Mouse (Mus musculus) heart, postnatal 25 days (tissue): ENCODE data around the gene Aunip. TPM values are rescaled to one million over a fixed set of nuclear protein-coding genes. Genes with fewer than 3 reads are reported as not detected.
A peak's percentile ranks its signal among the peaks of the same experiment; 100 is the strongest.

Source experiments
- DNase-seq: peaks from one replicate; pipeline ENCODE4 v3.0.0; 2022; ENCODE audit warnings: low spot score
- intact Hi-C: fragments of 180-260 bp; cut with DNase I; formaldehyde crosslinking; loops from one replicate; pipeline ENCODE4 v1.15.1; 2025
- total RNA-seq, 2 experiments: library from RNA; stranded (reverse); gene quantifications; 2 replicates each; pipeline ENCODE4 v1.2.3; 2021

Aunip gene
- total RNA-seq = under 1 TPM; 0.34 to 0.47 TPM

DNA sequence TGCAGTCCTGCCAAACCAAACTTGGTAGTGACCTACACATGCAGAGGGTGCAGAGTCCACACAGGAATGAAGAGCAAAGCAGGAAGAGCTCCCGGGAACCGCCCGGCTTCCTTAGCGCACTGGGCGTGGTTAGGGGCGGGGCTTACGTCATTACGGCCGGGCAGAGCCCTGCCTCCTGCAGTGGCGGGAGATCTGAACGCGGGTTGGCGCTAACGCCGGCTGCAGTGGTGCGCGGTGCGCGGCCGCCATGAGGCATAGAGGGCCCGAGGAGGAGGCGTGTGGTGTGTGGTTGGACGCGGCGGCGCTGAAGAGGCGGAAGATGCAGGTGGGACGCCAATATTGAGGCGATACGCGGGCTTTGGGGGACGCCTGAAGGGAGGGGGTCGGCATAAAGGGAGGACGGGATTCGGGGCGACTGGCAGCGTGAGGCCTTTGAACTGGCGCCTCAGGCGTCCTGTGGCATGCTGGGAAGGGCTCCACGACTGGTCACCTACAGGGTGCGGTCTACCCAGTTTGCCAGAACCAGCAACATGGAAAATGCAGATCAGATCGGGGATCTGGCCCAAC lies at the start of gene Aunip:
Gene Aunip (plus strand): TSS at position 155 of the 567 bp plus-strand sequence.
- intact Hi-C loops = no loop called here

DNA sequence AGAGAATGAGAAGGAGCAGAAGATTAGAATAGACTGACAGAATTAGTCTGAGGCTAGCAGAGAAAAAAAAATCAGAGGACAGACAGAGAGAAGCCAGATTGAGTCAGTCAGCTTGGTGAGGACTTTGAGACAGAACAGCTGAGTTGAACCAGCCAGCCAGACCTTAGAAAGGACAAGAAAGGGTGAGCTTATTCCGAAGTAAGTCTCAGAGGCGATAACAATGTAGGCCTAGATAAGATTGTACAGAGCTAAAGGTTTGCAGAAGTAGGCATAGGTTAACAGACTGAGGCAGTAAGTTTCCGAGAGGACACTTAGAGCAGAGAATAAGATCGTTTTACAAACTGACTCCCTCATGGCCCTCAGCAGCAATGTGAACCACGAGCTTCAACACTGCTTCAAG lies 49.5 kb upstream of the Aunip start:
- DNase-seq = no peak
- intact Hi-C loops = no loop called here

More for the DNA sequence above, at the start of gene Aunip:
- peak; percentile 72 for DNase-seq

DNA sequence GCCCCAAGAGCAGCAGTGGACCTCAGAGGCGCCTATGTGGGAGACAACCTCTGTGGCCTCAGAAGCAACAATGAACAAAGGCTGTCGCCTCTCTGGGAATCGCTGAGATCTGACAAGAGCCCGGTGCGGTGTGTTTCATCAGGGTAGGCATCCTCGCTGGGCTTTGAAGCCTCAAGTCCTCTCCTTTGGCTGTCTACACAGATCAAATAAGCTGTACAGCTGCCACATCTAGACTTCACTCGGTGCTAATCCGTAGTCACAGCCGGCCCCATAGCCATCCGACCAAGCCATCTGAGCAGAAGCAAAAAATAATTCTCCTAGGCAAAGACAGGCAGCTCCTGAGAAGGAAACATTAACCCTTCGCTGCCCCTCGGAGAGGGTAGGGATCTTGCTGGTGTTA lies 45.0 kb upstream of the Aunip start:
- intact Hi-C loops = no loop called here

DNA sequence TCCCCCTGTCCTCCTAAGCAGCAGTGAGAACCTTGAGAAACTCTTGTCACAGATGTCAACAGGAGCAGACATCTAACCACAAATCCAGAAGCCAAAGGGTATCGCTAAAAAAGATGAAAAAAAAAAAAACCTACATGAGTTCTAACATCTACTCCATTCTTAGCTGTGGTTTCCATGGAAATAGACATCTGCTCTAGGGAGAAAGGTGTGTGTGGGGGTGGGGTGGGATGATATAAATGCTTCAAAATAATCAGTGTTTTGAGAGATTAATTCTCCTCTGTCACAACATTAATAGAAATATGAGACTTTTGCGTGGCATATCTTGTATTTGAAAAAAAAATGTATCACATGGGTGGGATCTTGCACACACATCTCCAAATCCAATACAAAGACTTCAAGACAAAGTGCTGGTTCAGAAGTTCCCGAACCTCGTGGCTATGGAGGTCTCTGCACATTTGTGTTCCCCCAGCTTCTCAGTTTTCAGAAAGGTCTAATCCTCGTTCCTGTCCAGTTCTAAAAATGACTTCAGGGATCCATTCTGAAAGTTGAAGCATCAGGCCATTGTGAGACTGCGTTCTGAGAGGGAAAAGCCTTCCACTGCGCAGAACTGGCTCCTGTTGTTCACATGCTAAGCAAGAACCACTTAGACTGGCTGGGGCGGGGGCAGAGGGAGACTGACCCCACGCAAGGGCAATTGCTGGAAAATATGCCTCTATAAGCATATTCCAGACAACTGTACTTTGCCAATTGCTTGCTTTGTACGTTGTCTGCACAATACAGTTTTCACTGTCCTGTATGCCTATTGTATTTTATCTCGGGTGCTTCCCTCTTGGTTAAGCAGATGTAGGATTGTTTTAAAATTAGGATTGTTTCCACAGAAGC lies 44.2 kb upstream of the Aunip start:
- no peak for DNase-seq
- intact Hi-C loops = no loop called here

More for the DNA sequence above, 45.0 kb upstream of the Aunip start:
- no peak for DNase-seq

DNA sequence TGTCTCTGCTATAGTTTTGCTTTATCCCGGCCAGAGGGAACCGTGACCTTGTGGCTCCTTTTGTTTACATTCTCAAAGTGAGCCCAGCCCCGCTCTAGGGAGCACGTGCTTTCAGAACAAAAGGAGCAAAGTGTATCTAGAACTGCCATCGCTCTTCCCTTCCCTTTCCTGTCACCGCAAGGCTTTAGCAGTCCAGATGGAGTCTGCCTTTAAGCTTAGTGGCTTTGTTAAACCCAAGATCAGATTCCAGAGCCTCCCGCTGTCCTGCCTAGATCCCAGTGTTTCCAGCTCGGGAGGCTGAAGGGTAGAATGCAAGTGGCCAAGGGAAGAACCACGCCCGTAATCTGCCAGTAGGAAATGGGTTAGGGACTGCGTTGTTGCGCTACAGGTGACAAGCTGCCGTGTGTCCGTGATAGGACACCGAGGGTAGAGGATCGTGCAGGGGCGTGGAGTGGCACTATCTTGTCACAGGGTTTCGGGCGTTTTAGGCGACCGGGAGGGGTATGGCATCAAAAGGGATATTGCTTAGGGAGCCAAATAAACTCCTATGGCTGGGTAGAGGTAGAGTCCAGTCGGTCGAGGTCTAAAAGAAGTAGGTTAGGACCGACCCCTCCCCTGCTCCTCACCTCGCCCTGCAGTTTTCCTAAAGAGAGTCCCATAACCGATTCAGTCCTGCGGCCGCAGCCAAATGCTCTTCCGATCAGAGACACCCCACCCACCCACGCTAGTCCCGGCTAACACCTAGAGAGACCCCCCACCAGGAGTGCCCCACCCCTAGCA lies 43.2 kb upstream of the Aunip start:
- intact Hi-C loops = loop anchor here (2.0 kb wide), 1 partner anchor 71 kb away; the partner anchor contains the start of gene Pafah2
- DNase-seq = peak; percentile 11

DNA sequence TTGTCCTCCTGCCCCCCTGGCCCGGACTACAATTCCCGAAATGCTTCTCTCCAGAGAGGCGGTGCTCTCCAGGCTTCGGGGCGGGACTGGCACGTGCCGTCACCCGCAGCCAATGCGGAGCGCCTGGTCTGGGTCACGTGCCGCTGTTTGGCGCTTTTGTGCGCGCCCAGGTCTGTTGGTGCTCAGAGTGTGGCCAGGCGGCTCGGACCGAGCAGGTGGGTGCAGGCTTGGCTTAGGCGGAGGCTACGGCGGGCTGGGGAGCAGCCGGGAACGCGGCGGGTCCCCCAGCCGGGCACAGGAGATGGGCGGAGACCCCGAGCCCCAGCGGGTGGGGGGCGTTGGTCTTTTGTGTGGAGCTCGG lies 42.6 kb upstream of the Aunip start, which contains the start of gene Stmn1:
Gene Stmn1 (plus strand): TSS at position 106 of the 361 bp plus-strand sequence.
- peak; percentile 89 for DNase-seq
- intact Hi-C loops = loop anchor here (2.0 kb wide), 1 partner anchor 71 kb away; the partner anchor contains the start of gene Pafah2

DNA sequence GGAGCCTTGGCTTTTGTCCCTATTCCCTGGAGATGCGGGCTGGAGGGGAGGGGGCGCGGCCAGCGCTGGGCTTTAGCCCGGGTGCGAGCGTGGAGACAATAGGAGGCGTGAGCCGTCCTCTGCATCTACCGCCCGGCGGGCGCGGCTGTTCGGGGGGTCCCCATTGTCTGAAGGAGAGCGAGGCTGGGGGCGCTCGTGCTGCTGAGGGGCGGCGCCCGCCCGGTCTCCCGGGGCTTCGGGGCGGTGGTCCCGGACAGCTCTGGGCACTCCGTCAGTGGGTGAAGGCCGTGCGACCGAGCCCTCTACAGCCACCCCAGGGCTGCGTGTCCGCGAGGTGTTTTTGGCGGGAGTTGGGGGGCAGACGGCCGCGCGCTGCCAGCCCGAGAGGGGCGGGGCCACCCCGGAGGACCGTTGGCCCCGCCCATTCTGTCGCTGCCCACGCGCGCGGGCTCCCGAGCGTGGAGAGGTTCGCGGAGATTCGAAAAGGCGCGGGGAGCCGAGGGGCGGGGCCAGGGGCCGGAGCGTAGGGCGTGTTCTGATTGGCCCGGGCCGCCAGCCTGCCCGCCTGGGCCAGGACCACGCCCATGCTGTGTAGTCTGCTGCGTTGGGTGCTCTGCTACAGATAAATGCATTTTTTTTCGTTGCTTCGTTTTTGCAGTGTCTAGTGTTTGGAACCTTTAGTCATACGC lies 42.1 kb upstream of the Aunip start:
- intact Hi-C loops = loop anchor here (2.0 kb wide), 1 partner anchor 72 kb away; the partner anchor contains the start of gene Pafah2
- DNase-seq = peak; percentile 83

DNA sequence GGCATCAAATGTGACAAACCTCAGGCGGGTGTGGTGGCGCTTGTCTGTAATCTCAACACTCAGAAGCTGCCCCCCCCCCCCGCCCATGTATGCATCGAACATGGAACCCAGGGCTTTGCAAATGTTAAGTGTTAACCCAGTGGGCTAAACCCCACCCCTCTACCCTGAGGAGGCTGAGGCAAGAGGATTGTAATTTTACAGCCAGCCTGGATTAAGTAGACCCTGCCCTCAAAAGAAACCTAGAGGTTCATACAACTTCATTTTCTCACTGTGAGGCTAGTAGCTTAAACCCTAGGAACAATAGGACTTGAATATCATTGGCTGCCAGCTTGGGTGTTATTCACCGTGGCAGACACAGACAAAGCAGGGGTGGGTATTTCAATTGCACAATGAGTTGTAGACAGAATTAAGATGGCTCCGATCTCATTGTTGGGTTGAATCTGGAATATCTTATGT lies 41.4 kb upstream of the Aunip start:
- intact Hi-C loops = loop anchor here (2.0 kb wide), 1 partner anchor 73 kb away; the partner anchor contains the start of gene Pafah2
- DNase-seq = no peak

DNA sequence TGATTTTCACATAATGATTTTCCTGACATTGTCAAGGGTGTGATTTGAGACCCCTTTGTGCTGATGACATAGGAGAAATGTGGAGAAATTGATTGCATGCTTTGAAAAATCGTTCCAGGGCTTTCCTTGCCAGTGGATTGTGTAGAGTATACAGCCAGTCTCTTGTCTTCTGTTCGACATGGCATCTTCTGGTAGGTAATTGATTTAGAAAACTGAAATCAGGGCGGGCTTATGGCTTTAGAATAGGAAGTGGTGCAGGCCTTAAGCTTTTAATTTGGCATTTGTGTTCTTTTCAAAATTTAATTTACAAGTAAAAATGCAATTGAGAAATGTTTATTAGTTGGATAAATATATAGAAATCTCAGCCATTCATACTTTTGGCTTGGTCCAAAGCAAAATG lies 40.8 kb upstream of the Aunip start:
- intact Hi-C loops = loop anchor here (2.0 to 10.0 kb wide), 2 partner anchors 73 to 225 kb away; partner anchors contain the start of genes E130218I03Rik, Gm30191, Pafah2 and Zfp593
- no peak for DNase-seq

DNA sequence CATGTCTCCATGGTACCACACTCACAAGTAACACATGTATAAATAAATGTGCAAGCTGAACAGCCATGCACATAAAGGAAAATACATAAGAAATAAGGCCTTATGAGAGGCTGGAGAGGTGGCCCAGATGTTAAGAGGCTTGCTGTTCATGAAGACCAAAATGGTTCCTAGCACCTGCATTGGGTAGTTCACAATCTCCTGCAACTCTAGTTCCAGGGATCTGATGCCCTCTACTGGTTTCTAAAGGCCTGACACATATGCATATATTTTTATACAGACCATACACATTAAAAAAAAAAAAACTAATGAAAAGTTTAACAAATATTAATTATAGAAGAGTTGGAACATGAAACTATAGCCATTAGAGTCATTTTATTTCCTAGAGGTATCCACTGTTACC lies 39.3 kb upstream of the Aunip start:
- no peak for DNase-seq
- intact Hi-C loops = loop anchor here (10.0 kb wide), 1 partner anchor 227 kb away; the partner anchor contains the start of genes E130218I03Rik, Gm30191 and Zfp593

DNA sequence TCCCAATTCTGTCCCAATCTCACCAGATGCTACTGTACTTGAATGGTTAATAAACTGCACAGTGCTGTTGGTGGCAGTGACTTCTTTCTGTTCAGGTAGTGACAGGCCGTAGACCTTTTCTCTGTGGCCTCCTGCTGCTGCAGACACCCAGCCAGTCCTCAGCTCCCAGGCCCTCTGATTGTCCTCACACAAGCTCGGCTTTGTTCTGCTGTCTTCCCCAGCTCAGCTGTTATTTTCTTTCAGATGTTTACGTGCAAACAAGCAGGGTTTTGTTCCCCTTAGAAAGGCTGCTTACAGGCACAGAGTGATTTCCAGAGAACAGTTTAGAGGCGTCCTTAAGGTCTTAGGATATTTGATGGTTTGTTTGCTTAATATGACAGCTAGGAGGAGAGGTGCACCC lies 37.0 kb upstream of the Aunip start:
- DNase-seq = no peak

DNA sequence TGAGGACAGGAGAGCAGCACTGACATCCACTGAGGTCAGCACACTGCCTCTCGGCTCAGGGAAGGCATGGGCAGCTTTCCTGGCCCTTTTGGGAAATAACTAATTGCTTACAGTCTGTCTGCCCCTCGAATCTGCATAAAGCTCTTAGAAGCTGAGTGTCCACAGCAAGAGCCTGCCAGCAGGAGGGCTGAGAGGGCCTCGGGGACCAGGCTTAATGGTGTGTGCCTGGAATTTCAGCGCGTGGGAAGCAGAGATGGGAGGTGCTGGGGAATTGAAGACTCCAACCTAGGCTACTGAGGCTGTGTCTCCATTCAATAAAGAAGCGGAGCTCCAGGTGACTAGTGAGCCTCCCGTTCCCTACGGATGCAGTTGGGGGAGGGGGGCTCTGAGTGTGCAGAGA lies 36.6 kb upstream of the Aunip start:
- intact Hi-C loops = loop anchor here (10.0 kb wide), 1 partner anchor 229 kb away; the partner anchor contains the start of genes E130218I03Rik, Gm30191 and Zfp593
- DNase-seq = no peak

More for the DNA sequence above, 37.0 kb upstream of the Aunip start:
- intact Hi-C loops = loop anchor here (10.0 kb wide), 1 partner anchor 229 kb away; the partner anchor contains the start of genes E130218I03Rik, Gm30191 and Zfp593

DNA sequence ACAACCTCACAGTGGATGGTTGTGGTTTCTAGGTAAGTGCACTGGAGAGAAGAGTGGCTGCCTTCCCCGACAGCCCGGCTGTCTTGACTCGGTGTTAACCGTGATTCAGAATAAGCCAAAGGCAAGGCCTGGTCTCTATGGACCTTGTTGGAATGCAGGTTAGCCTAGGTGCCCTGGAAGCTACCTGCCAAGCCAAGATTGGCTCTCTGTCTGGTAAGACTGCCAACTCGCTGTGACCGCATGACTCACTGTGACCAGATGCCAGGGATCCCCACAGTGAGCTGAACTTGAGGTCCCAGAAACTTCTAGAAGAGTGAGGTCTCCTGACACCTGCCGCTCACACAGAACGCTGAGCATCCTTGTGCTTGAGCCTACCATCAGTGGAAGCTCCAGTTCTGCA lies 33.9 kb upstream of the Aunip start:
- intact Hi-C loops = loop anchor here (10.0 kb wide), 1 partner anchor 232 kb away; the partner anchor contains the start of genes E130218I03Rik, Gm30191 and Zfp593
- DNase-seq = no peak

DNA sequence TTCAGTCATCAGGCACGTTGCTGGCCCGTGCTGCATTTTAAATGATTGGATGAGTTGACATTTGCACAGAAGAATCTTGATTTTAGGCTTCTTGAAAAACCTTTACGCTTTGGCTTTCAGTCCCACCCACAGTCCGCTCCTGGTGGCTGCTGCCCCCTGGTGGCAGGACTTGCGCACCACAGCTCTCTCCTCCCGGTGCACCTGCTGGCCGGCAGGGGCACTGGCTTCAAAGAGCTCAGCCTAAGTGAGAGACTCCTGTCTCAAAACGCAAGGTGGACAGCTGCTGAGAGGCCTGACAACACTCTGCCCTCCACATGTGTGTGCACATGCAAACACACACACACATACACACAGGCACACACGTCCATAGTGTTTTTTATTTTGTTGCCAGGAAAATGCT lies 32.8 kb upstream of the Aunip start:
- DNase-seq = peak; percentile 67
- intact Hi-C loops = loop anchor here (1.0 to 10.0 kb wide), 2 partner anchors 82 to 233 kb away; partner anchors contain the start of genes E130218I03Rik, Gm30191, Pafah2 and Zfp593

DNA sequence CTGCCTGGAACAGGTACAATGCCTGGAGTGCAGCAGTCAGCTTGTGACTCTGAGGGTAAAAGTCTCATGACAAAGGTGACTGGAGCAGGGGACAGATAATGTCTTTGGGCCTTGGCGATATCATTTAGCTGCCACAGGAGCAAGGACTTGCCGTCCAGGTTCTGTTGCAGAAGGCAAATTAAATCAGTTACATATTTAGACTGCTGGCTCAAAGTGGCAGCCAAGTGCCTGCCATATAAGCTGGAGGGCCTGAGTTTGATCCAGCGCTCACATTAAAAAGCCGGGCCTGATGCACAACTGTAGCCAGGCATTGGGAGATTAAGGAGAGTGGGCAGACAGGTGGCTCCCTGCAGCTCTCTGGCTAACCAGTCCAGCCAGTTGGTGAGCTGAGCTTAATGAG lies 31.0 kb upstream of the Aunip start:
- intact Hi-C loops = loop anchor here (10.0 kb wide), 1 partner anchor 235 kb away; the partner anchor contains the start of genes E130218I03Rik, Gm30191 and Zfp593
- DNase-seq = no peak

DNA sequence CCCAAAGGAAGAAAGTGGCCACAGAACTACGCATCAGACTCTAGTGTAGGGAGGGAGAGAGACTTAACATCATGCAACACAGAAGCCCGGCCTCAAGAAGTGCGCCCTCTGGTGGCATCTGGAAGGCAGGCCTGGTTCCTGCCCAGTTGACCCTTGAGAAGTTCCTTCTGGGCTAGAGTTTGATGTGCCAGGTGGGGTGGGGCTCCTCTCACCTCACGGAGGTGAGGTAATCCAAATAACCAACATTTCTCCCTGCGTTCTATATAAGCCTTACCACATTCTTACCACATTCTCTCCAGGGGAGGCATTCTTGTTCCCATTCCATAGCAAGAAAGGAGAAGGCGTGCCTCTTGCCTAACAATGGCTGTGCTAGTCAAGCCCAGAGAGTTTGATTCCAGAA lies 29.9 kb upstream of the Aunip start:
- DNase-seq = no peak
- intact Hi-C loops = no loop called here

DNA sequence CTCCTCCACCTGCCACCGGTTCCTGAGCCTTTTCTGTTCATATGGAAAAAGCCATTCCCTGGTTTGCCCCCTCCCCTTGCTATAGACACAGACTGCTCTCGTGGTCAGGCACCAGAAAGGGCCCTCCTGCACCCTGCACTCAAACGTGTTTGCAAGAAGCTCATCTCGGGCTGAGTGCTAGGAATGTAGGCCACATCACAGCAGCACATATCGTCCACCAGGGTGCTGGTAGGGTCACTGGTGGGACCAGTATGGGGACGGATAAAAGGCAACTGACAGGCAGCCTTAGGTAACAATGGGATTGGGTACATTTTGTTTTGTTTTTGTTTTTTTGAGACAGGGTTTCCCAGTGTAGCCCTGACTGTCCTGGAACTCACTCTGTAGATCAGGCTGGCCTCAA lies 29.5 kb upstream of the Aunip start:
- intact Hi-C loops = no loop called here
- DNase-seq = no peak

DNA sequence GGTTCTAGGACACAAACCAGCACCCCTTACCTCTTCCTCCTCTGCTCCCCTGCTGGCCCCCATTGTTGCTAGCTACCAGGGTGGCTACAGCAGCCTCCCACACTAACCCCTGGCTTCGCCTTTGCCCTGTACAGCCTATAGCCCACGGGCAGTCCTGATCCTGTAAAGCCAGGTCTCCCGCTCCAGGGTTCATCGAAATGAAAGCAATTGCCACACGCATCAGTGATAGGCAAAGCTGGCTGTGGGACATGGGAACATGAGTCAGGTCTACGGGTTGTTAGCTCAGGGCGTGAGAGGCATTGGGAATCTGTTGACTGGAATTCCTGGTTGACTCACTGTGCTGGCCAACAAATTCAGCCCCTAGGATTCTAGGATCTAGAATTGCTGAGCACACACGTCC lies 28.4 kb upstream of the Aunip start:
- intact Hi-C loops = no loop called here
- no peak for DNase-seq
